Comparison of ENCODE assay signal across 8 mouse cellular contexts in the genomic region with DNA sequence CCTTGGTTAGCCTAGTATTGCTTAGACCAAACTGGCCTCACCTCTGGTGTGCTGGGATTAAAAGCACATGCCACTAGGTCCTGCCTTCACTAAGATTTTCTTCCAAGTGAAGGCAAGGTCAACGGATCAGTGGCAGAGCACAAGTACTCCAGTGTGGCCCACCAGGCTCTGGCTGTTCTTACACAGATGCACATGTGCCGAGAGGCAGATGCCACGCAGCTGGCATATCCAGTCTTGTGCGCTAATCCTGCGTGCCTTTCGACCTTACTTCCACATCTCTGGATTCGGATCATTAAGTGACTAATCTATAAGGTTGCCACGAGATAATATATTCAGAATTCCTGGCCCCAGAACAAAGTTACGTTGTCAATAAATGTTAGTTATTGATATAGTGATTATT. TPM values are rescaled to one million over a fixed set of nuclear protein-coding genes. Genes with fewer than 3 reads are reported as not detected.
A peak's percentile ranks its signal among the peaks of the same experiment; 100 is the strongest.
DNase-seq lines count a peak whose midpoint lies in the region; ATAC-seq and TF ChIP-seq lines count a peak whose summit lies in the region.

No protein-coding gene starts in this region.

- WGBS in lung, embryonic 14.5 days, result 22% methylated on average over 9 of the region's 9 CpGs
- 19% methylated on average over 9 of the region's 9 CpGs for WGBS in embryonic facial prominence, embryonic 14.5 days
- WGBS in limb, embryonic 14.5 days, result 32% methylated on average over 9 of the region's 9 CpGs
- 26% methylated on average over 9 of the region's 9 CpGs for WGBS in stomach, embryonic 14.5 days

- DNase-seq in lung, embryonic 14.5 days, result peak; percentile 23
- no peak for DNase-seq in lung, adult 18-20 months
- DNase-seq in embryonic facial prominence, embryonic 14.5 days (ENCODE audit: low spot score), result peak; percentile 47
- peak; percentile 10 for DNase-seq in limb, embryonic 14.5 days (ENCODE audit: low spot score)
- DNase-seq in thymus, postnatal 36 days, result no peak
- no peak for DNase-seq in cerebellum, adult 9-10 months
- no peak for DNase-seq in testis, postnatal 10 days (ENCODE audit: low spot score)

- no peak for ATAC-seq in lung, embryonic 14.5 days (ENCODE audit: insufficient read depth)
- no peak for ATAC-seq in embryonic facial prominence, embryonic 14.5 days (ENCODE audit: low read depth)
- ATAC-seq in limb, embryonic 14.5 days (ENCODE audit: low FRiP score, low read depth), result no peak; the same call in 1 of the 2 replicates
- ATAC-seq in stomach, embryonic 14.5 days (ENCODE audit: insufficient number of reproducible peaks, insufficient read depth, low FRiP score, low read depth), result no peak

- no peak for TF ChIP-seq POLR2A in limb, embryonic 14.5 days (IDR thresholded peaks at IDR 0.05; ENCODE audit: borderline replicate concordance, extremely low read depth, insufficient read depth, insufficient read length)

- H3K9me3 ChIP-seq in lung, embryonic 14.5 days (ENCODE audit: low read depth, low read length), result no peaks in the 10 kb centered on the region
- peaks cover 4% of the 10 kb centered on the region; the same call in 1 of the 2 replicates for H3K9me3 ChIP-seq in embryonic facial prominence, embryonic 14.5 days (ENCODE audit: control insufficient read depth, low read length)
- H3K9me3 ChIP-seq in limb, embryonic 14.5 days (ENCODE audit: control insufficient read depth, low read length), result no peaks in the 10 kb centered on the region
- H3K9me3 ChIP-seq in stomach, embryonic 14.5 days (ENCODE audit: control insufficient read depth, low read depth, low read length), result no peaks in the 10 kb centered on the region; the same call in 1 of the 2 replicates

- peaks cover 9% of the 10 kb centered on the region; the same call in 1 of the 2 replicates for H3K4me1 ChIP-seq in lung, embryonic 14.5 days (ENCODE audit: insufficient read depth)
- H3K4me1 ChIP-seq in embryonic facial prominence, embryonic 14.5 days (ENCODE audit: control insufficient read depth, insufficient read depth, low read length), result peaks cover 10% of the 10 kb centered on the region
- H3K4me1 ChIP-seq in limb, embryonic 14.5 days (ENCODE audit: control insufficient read depth, insufficient read depth, low read length), result peaks cover 13% of the 10 kb centered on the region
- peaks cover 15% of the 10 kb centered on the region; the same call in 1 of the 2 replicates for H3K4me1 ChIP-seq in stomach, embryonic 14.5 days (ENCODE audit: control insufficient read depth, insufficient read depth, low read length)

- peak overlapping the region; percentile 96 for H3K27ac ChIP-seq in lung, embryonic 14.5 days (ENCODE audit: low read depth)
- H3K27ac ChIP-seq in embryonic facial prominence, embryonic 14.5 days (replicated peaks; ENCODE audit: low read depth, low read length), result peak overlapping the region; percentile 96
- peak overlapping the region; percentile 97; the same call in 1 of the 2 replicates for H3K27ac ChIP-seq in limb, embryonic 14.5 days (replicated peaks; ENCODE audit: low read depth, low read length)
- H3K27ac ChIP-seq in stomach, embryonic 14.5 days (ENCODE audit: low read length), result no peak overlapping the region

- peak overlapping the region; percentile 94 for H3K4me2 ChIP-seq in lung, embryonic 14.5 days
- H3K4me2 ChIP-seq in embryonic facial prominence, embryonic 14.5 days (ENCODE audit: low read depth, low read length), result peak overlapping the region; percentile 91
- peak overlapping the region; percentile 83 for H3K4me2 ChIP-seq in limb, embryonic 14.5 days (replicated peaks; ENCODE audit: low read depth, low read length, severe bottlenecking)
- peak overlapping the region; percentile 88 for H3K4me2 ChIP-seq in stomach, embryonic 14.5 days (replicated peaks; ENCODE audit: low read depth, low read length)

- H3K4me3 ChIP-seq in lung, embryonic 14.5 days (ENCODE audit: low read depth, low read length), result peak overlapping the region; percentile 80
- peak overlapping the region; percentile 78 for H3K4me3 ChIP-seq in embryonic facial prominence, embryonic 14.5 days (ENCODE audit: low read depth, low read length)
- H3K4me3 ChIP-seq in limb, embryonic 14.5 days (replicated peaks; ENCODE audit: low read length), result peak overlapping the region; percentile 70
- H3K4me3 ChIP-seq in stomach, embryonic 14.5 days (ENCODE audit: low read depth, low read length), result peak overlapping the region; percentile 78

- no peak for TF ChIP-seq CTCF in lung, embryonic 14.5 days (IDR thresholded peaks at IDR 0.05; ENCODE audit: low read depth)

- H3K9ac ChIP-seq in lung, embryonic 14.5 days, result peak overlapping the region; percentile 85
- H3K9ac ChIP-seq in embryonic facial prominence, embryonic 14.5 days (ENCODE audit: low read depth, low read length), result peak overlapping the region; percentile 88
- peak overlapping the region; percentile 83; the same call in 1 of the 2 replicates for H3K9ac ChIP-seq in limb, embryonic 14.5 days (ENCODE audit: low read depth, low read length, severe bottlenecking)
- H3K9ac ChIP-seq in stomach, embryonic 14.5 days (replicated peaks; ENCODE audit: low read depth, low read length), result peak overlapping the region; percentile 84; the same call in 1 of the 2 replicates

- H3K27me3 ChIP-seq in lung, embryonic 14.5 days (ENCODE audit: insufficient read depth, low read length), result no peaks in the 10 kb centered on the region
- no peaks in the 10 kb centered on the region for H3K27me3 ChIP-seq in embryonic facial prominence, embryonic 14.5 days (replicated peaks; ENCODE audit: control insufficient read depth, insufficient read depth, low read length)
- H3K27me3 ChIP-seq in limb, embryonic 14.5 days (ENCODE audit: control insufficient read depth, insufficient read depth, low read length), result no peaks in the 10 kb centered on the region
- no peaks in the 10 kb centered on the region for H3K27me3 ChIP-seq in stomach, embryonic 14.5 days (ENCODE audit: control insufficient read depth, insufficient read depth, low read length)

- no peaks in the 10 kb centered on the region for H3K36me3 ChIP-seq in lung, embryonic 14.5 days (ENCODE audit: insufficient read depth)
- no peaks in the 10 kb centered on the region for H3K36me3 ChIP-seq in embryonic facial prominence, embryonic 14.5 days (ENCODE audit: control insufficient read depth, insufficient read depth, low read length)
- no peaks in the 10 kb centered on the region for H3K36me3 ChIP-seq in limb, embryonic 14.5 days (ENCODE audit: control insufficient read depth, insufficient read depth, low read length)
- no peaks in the 10 kb centered on the region for H3K36me3 ChIP-seq in stomach, embryonic 14.5 days (ENCODE audit: control insufficient read depth, insufficient read depth, low read length)

RNA-seq across cellular contexts. Expression of gene Slc46a1, which starts 0.4 kb away (rescaled TPM):
- 13.5 and 14.3 TPM in 2 replicates for polyA plus RNA-seq in lung, embryonic 14.5 days (2014; fragmentation: Nextera tagmentation; extraction: Ambion mirVana)
- 12.6 and 14.8 TPM in 2 replicates for polyA plus RNA-seq in embryonic facial prominence, embryonic 14.5 days (2014; fragmentation: Nextera tagmentation; extraction: Ambion mirVana)
- 14.8 and 20.9 TPM in 2 replicates for polyA plus RNA-seq in limb, embryonic 14.5 days (2012; rRNA removed)
- polyA plus RNA-seq in limb, embryonic 14.5 days (2014; fragmentation: Nextera tagmentation; extraction: Ambion mirVana), result 19.9 and 20.3 TPM in 2 replicates
- 12.9 and 14.3 TPM in 2 replicates for polyA plus RNA-seq in stomach, embryonic 14.5 days (2014; fragmentation: Nextera tagmentation; extraction: Ambion mirVana)

RNA-seq across cellular contexts. Expression of gene Sarm1, which starts 32.4 kb away (rescaled TPM):
- 1.2 and 1.4 TPM in 2 replicates for polyA plus RNA-seq in lung, embryonic 14.5 days (2014; fragmentation: Nextera tagmentation; extraction: Ambion mirVana)
- polyA plus RNA-seq in embryonic facial prominence, embryonic 14.5 days (2014; fragmentation: Nextera tagmentation; extraction: Ambion mirVana), result 3.9 and 4.0 TPM in 2 replicates
- polyA plus RNA-seq in limb, embryonic 14.5 days (2012; rRNA removed), result 2.1 TPM in 2 replicates
- polyA plus RNA-seq in limb, embryonic 14.5 days (2014; fragmentation: Nextera tagmentation; extraction: Ambion mirVana), result 1.7 and 2.6 TPM in 2 replicates
- polyA plus RNA-seq in stomach, embryonic 14.5 days (2014; fragmentation: Nextera tagmentation; extraction: Ambion mirVana), result 2.1 and 3.6 TPM in 2 replicates

RNA-seq across cellular contexts. Expression of gene Vtn, which starts 33.8 kb away (rescaled TPM):
- 0.20 and 0.50 TPM in 2 replicates for polyA plus RNA-seq in lung, embryonic 14.5 days (2014; fragmentation: Nextera tagmentation; extraction: Ambion mirVana)
- polyA plus RNA-seq in embryonic facial prominence, embryonic 14.5 days (2014; fragmentation: Nextera tagmentation; extraction: Ambion mirVana), result 9.9 and 11.3 TPM in 2 replicates
- polyA plus RNA-seq in limb, embryonic 14.5 days (2012; rRNA removed), result 1.3 and 1.5 TPM in 2 replicates
- polyA plus RNA-seq in limb, embryonic 14.5 days (2014; fragmentation: Nextera tagmentation; extraction: Ambion mirVana), result 0.41 and 0.43 TPM in 2 replicates
- polyA plus RNA-seq in stomach, embryonic 14.5 days (2014; fragmentation: Nextera tagmentation; extraction: Ambion mirVana), result 0.81 and 5.4 TPM in 2 replicates

RNA-seq across cellular contexts. Expression of gene Sebox, which starts 38.1 kb away (rescaled TPM):
- not detected in 2 replicates for polyA plus RNA-seq in lung, embryonic 14.5 days (2014; fragmentation: Nextera tagmentation; extraction: Ambion mirVana)
- 0.17 TPM in 1 of 2 replicates, not detected in the other for polyA plus RNA-seq in embryonic facial prominence, embryonic 14.5 days (2014; fragmentation: Nextera tagmentation; extraction: Ambion mirVana)
- polyA plus RNA-seq in limb, embryonic 14.5 days (2012; rRNA removed), result not detected in 2 replicates
- not detected in 2 replicates for polyA plus RNA-seq in limb, embryonic 14.5 days (2014; fragmentation: Nextera tagmentation; extraction: Ambion mirVana)
- not detected in 2 replicates for polyA plus RNA-seq in stomach, embryonic 14.5 days (2014; fragmentation: Nextera tagmentation; extraction: Ambion mirVana)

RNA-seq across cellular contexts. Expression of gene Slc13a2, which starts 43.1 kb away (rescaled TPM):
- polyA plus RNA-seq in lung, embryonic 14.5 days (2014; fragmentation: Nextera tagmentation; extraction: Ambion mirVana), result not detected in 2 replicates
- polyA plus RNA-seq in embryonic facial prominence, embryonic 14.5 days (2014; fragmentation: Nextera tagmentation; extraction: Ambion mirVana), result not detected in 2 replicates
- 0.03 TPM in 1 of 2 replicates, not detected in the other for polyA plus RNA-seq in limb, embryonic 14.5 days (2012; rRNA removed)
- polyA plus RNA-seq in limb, embryonic 14.5 days (2014; fragmentation: Nextera tagmentation; extraction: Ambion mirVana), result 0.10 TPM in 1 of 2 replicates, not detected in the other
- 0.10 TPM in 2 replicates for polyA plus RNA-seq in stomach, embryonic 14.5 days (2014; fragmentation: Nextera tagmentation; extraction: Ambion mirVana)

Comparison
In these comparisons a context has a peak if more than half of its experiments do, and no peak if none do; other contexts are left out.
1. DNase-seq: peak in lung, embryonic 14.5 days (single experiment), embryonic facial prominence, embryonic 14.5 days (single experiment) and limb, embryonic 14.5 days (single experiment); none in lung, adult 18-20 months (0 of 2), thymus, postnatal 36 days (0 of 2), cerebellum, adult 9-10 months (single experiment) and testis, postnatal 10 days (single experiment).
2. Peak in every context shown above with its lines, with median percentiles within 50 percentile points of each other: H3K4me2 ChIP-seq, H3K4me3 ChIP-seq and H3K9ac ChIP-seq.